Mouse (Mus musculus) cerebellum, postnatal 14 days (tissue): ENCODE measurements around the gene Nme6.

Source experiments
- DNase-seq, 2 experiments: peaks; one replicate each; pipeline ENCODE4 v3.0.0; 2021; ENCODE audit warnings: mixed read lengths in 2 of 2

Nme6 gene

DNA sequence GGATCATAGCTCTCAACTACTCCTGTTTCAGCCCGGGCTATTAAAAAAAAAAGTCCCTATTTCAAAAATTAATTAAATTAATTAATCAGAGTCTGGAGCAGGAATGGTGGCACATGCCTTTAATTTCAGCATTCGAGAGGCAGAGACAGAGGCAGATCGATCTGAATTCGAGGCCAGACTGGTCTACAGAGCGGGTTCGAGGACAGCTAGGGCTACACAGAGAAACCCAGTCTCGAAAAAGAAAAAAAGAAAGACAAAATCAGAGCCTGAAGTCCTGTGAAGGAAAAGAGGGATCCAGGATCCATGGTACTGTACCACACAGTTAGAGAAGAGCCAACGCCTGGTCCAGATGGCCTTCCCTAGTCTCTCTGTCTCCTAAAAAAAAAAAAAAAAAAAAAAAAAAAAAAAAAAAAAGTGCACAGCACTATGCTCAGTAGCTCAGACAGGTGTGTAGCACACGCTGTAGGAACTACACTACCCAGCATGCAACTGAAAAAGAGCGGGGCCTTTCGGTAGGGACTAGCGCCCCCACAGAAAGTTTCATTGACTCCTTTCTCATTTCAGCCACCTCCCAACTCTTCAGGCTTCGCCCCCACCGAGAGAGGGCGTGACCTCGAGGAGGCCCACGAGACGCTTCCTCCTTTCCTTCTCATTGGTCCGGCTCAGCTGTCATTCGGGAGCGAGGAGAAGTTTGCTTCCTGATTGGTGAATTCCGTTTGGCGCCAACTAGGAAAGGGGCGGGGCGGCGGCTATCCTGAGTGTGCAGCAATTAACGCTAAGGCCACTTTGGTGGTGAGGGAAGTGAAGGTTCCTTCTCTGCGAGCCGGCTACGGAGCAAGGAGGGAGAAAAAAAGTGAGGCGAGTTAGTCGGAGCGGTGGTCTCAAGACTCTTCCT, 42.5 kb downstream of the Nme6 start, which contains the start of gene Cdc25a:
Cdc25a (plus strand) TSS at position 783 of the 895 bp plus-strand sequence.
- peak; percentile 98 to 99 for DNase-seq

DNA sequence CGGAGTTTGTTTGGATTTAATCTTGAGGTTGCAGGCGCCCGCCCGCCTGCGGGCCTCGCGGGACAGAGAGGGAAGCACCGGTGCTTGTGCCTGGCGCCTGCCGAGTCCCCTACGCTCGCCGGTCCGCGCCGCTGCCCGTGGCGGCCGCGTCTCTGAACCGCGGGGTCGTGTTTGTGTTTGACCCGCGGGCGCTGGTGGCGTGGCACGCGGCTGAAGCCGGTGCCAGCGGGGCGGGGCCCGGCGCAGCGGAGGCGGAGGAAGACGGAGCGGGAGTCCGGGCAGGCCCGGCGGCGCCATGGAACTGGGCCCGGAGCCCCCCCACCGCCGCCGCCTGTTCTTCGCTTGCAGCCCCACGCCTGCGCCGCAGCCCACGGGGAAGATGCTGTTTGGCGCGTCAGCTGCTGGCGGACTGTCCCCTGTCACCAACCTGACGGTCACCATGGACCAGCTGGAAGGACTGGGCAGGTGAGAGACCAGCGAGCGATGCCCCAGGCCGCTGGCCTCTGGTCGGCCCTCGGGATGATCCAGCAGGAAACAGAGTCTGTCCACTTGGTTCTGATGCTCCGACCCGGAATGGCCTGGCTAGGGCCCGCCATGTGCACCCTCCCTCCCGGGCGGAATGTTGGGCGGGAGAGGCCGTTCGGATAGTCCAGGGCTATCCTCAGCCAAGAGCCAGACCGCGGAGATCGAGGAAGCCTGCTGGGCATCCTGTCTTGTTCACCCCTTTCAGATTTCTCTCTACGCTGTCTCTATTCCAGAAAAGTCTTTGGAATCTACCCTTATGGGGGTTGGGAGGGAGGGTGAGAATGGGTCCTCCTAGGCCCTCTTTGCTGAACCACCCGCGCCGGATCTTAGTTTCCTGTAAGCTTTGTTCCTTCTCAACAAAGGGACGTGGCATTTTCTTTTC, 43.4 kb downstream of the Nme6 start:
- peak; percentile 85 to 90 for DNase-seq

DNA sequence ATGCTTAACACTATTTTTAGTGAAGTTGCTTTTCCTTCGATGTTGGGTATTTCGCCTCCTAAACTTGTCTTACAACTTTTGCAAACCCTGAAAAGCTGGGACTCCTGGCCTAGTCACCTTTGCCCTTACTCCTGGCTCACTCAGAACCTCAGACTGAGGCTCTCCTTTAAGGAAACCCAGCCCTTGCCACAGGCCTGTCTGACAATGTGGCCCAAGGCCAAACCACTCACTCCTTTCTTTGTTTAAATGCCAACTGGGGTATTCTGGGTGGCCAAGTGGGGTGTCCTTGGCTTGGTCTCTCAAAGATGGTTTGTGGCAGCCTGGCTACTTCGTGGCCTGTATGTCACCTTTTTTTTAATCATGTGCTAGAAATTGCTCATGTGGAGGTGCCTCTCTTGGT, 44.2 kb downstream of the Nme6 start:
- DNase-seq = peak; percentile 41 to 49

DNA sequence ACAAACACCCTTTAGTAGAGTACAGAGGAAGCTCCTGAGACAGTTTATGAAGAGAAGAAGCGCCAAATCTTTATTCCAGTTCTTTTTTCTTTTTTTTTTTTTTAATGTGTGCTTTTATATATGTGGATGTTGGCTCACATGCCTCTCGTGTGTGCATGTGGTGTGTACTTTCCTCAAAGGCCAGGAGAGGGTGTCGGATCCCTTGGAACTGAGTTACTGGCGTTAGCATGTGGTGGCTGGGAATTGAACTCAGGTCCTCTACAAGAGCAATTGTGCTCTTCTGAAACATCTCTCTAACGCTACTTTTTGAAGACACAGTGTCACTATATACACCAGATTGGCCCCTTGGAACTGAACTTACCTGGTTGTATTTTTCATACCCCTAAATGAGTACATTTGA, 45.1 kb downstream of the Nme6 start:
- no peak for DNase-seq

DNA sequence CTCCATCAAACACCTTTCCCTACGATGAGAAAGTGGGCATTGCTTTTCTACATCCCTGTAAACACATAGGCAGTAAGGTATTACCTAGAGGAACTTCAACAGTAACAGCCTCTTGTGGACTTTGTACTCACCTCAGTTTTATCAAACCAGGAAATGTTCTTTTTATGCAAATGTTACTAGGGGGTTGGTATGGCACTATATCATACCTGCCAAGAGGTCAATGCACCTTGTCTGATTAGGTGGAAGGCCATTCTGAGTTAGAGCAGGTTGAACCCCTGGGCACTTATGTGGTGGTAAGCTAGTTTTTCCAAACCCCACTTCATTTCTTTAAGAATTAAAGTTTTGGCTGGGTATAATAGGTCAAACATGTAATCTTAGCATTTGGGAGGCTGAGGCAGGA, 46.8 kb downstream of the Nme6 start:
- no peak for DNase-seq

DNA sequence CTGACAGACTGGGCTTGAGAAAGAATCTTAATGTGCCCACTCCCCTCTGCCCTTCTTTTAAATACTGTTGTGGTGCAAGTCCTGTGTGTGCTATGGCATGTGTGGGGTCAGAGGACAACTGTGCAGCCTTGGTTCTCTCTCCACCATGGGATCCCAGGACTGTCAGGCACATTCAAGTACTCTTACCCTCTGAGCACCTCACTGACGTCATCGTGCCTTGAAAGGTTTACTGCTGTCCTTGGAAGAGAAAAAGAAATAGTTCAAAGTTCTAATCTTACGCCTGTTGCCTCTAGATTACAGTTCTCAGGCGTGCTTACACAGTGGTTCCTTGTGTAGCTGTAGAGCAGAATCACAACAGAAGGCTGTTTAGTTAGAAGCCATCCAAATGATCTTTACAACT, 53.7 kb downstream of the Nme6 start:
- no peak for DNase-seq

DNA sequence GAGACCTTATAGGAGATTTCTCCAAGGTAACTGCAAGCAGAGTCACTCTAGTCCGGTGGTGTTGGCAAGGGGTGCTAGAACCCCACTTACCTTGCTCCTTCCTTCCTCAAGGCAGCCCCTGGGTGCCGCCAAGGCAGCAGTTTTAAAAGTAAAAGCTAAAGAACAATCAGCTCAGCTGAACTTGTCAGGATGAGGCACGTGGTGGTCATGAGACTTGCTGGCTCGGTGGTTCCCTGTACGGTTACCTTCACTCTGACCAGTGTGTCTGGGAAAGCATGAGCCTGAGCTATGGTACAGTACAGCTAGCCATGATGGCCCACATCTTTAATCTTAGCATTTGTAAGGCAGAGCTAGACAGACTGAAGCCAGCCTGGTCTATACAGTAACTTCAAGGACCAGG, 54.8 kb downstream of the Nme6 start:
- no peak for DNase-seq

DNA sequence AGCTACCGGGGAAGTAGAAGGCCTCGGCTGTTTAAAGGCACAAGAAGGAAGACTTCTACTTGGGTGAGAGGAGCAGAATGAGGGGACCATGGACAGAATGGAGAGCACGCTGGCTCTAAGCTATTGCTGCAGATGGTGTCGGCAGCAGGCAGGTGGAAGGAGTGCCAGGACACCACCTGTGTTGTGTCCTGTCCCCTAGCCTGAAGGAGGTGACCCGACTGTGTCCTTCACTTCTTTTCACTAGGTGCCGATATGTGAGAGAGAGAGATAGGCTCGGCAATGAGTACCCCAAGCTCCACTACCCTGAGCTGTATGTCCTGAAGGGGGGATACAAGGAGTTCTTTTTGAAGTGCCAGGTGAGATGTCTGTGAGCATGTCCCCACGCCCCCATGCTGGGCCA, 59.0 kb downstream of the Nme6 start:
- peak; percentile 37 to 51 for DNase-seq
